Comparison of ENCODE assay signal across 11 mouse cellular contexts in genomic region chr7:84210585-84211291, GRCm38 (mm10). TPM values are rescaled to one million over a fixed set of nuclear protein-coding genes. Genes with fewer than 3 reads are reported as not detected.
DNase-seq lines count a peak whose midpoint lies in the region; ATAC-seq lines count a peak whose summit lies in the region.
"Had no signal": no experiment of that assay in that cellular context is flagged by ENCODE, and none has a peak within 500 bp of the region (broad histone marks: within the 10 kb centered on the region; RNA-seq: fewer than 3 reads in every experiment).

No protein-coding gene starts in this region.

- no peak overlapping the region for H3K9ac ChIP-seq in heart, embryonic 15.5 days
- no peak overlapping the region for H3K9ac ChIP-seq in heart, embryonic 11.5 days (ENCODE audit: low read depth, low read length)
- no peak overlapping the region for H3K9ac ChIP-seq in neural tube, embryonic 12.5 days
- no peak overlapping the region for H3K9ac ChIP-seq in intestine, embryonic 15.5 days

- no peaks in the 10 kb centered on the region for H3K27me3 ChIP-seq in heart, embryonic 15.5 days
- H3K27me3 ChIP-seq in heart, embryonic 11.5 days (ENCODE audit: control insufficient read depth, insufficient read depth, low read length) = no peaks in the 10 kb centered on the region
- H3K27me3 ChIP-seq in neural tube, embryonic 12.5 days (replicated peaks) = no peaks in the 10 kb centered on the region
- no peaks in the 10 kb centered on the region for H3K27me3 ChIP-seq in intestine, embryonic 15.5 days (replicated peaks)

- H3K27ac ChIP-seq in heart, embryonic 15.5 days = peak overlapping the region; percentile 46
- H3K27ac ChIP-seq in heart, embryonic 11.5 days (ENCODE audit: low read depth, low read length) = no peak overlapping the region
- H3K27ac ChIP-seq in neural tube, embryonic 12.5 days = no peak overlapping the region
- no peak overlapping the region for H3K27ac ChIP-seq in intestine, embryonic 15.5 days

- H3K4me3 ChIP-seq in heart, embryonic 15.5 days = no peak overlapping the region
- H3K4me3 ChIP-seq in heart, embryonic 11.5 days (ENCODE audit: low read depth, low read length) = no peak overlapping the region
- H3K4me3 ChIP-seq in neural tube, embryonic 12.5 days = no peak overlapping the region
- H3K4me3 ChIP-seq in intestine, embryonic 15.5 days (replicated peaks) = no peak overlapping the region

- no peak for ATAC-seq in heart, embryonic 15.5 days (replicated peaks; ENCODE audit: insufficient number of reproducible peaks, insufficient read depth, low FRiP score, low read depth)
- ATAC-seq in heart, embryonic 11.5 days (replicated peaks; ENCODE audit: insufficient number of reproducible peaks, low FRiP score, low TSS enrichment) = no peak
- ATAC-seq in neural tube, embryonic 12.5 days (ENCODE audit: low FRiP score, low read depth) = peak; percentile 58; the same call in 1 of the 2 replicates
- no peak for ATAC-seq in intestine, embryonic 15.5 days

- no peaks in the 10 kb centered on the region for H3K9me3 ChIP-seq in heart, embryonic 15.5 days (replicated peaks)
- no peaks in the 10 kb centered on the region for H3K9me3 ChIP-seq in heart, embryonic 11.5 days (replicated peaks; ENCODE audit: control insufficient read depth, low read length)
- H3K9me3 ChIP-seq in neural tube, embryonic 12.5 days = no peaks in the 10 kb centered on the region
- no peaks in the 10 kb centered on the region for H3K9me3 ChIP-seq in intestine, embryonic 15.5 days

- 23% methylated on average over 10 of the region's 10 CpGs for WGBS in heart, embryonic 15.5 days
- 49% methylated on average over 10 of the region's 10 CpGs for WGBS in heart, embryonic 11.5 days (ENCODE audit: insufficient replicate concordance)
- WGBS in neural tube, embryonic 12.5 days = 34% methylated on average over 10 of the region's 10 CpGs
- WGBS in intestine, embryonic 15.5 days = 64% methylated on average over 10 of the region's 10 CpGs

- DNase-seq in neural tube, embryonic 10.5 days (ENCODE audit: extremely low spot score, low spot score) = no peak
- DNase-seq in lung, postnatal 14 days = peak; percentile 7
- DNase-seq in layer of hippocampus, adult 9-11 months = no peak
- DNase-seq: cerebellum, adult 9-10 months; heart, postnatal 10 days; kidney, adult 18-20 months; thymus, postnatal 14 days had no signal

- H3K4me1 ChIP-seq in heart, embryonic 15.5 days (replicated peaks) = peaks cover 21% of the 10 kb centered on the region
- H3K4me1 ChIP-seq in heart, embryonic 11.5 days (ENCODE audit: control insufficient read depth, insufficient read depth, low read length) = peaks cover 11% of the 10 kb centered on the region
- peaks cover 8% of the 10 kb centered on the region; the same call in 1 of the 2 replicates for H3K4me1 ChIP-seq in neural tube, embryonic 12.5 days
- no peaks in the 10 kb centered on the region for H3K4me1 ChIP-seq in intestine, embryonic 15.5 days (replicated peaks)

- no peaks in the 10 kb centered on the region for H3K36me3 ChIP-seq in heart, embryonic 15.5 days
- no peaks in the 10 kb centered on the region for H3K36me3 ChIP-seq in heart, embryonic 11.5 days (ENCODE audit: control insufficient read depth, insufficient read depth, low read length)
- no peaks in the 10 kb centered on the region for H3K36me3 ChIP-seq in neural tube, embryonic 12.5 days
- no peaks in the 10 kb centered on the region for H3K36me3 ChIP-seq in intestine, embryonic 15.5 days

- H3K4me2 ChIP-seq in heart, embryonic 15.5 days = no peak overlapping the region
- H3K4me2 ChIP-seq in heart, embryonic 11.5 days = no peak overlapping the region
- no peak overlapping the region for H3K4me2 ChIP-seq in neural tube, embryonic 12.5 days (replicated peaks)
- no peak overlapping the region for H3K4me2 ChIP-seq in intestine, embryonic 15.5 days (replicated peaks)

RNA-seq across cellular contexts. Expression of gene Abhd17c, which starts 59.0 kb away (rescaled TPM):
- polyA plus RNA-seq in heart, embryonic 15.5 days (2015; fragmentation: Nextera tagmentation; extraction: Ambion mirVana) = 58.4 and 58.7 TPM in 2 replicates
- polyA plus RNA-seq in heart, embryonic 11.5 days (2014; fragmentation: Nextera tagmentation; extraction: Ambion mirVana) = 42.5 and 44.2 TPM in 2 replicates
- 93.1 and 95.5 TPM in 2 replicates for polyA plus RNA-seq in neural tube, embryonic 12.5 days (2016; fragmentation: Nextera tagmentation; extraction: Ambion mirVana)
- polyA plus RNA-seq in intestine, embryonic 15.5 days (2015; fragmentation: Nextera tagmentation; extraction: Ambion mirVana) = 90.4 and 95.3 TPM in 2 replicates
